Mouse (Mus musculus): ENCODE results near the gene Pds5b. TPM values are rescaled to one million over a fixed set of nuclear protein-coding genes. Genes with fewer than 3 reads are reported as not detected.

The Pds5b gene
- polyA plus RNA-seq, 1 experiment, result 4.7 TPM

Other genes with a start within 250 kb of the Pds5b start
- gene Zar1l, start 155.6 kb upstream of the Pds5b start, polyA plus RNA-seq (2012; fragmentation: generic; extraction: Trizol), result not detected
- 2.1 TPM for gene Brca2, start 151.1 kb upstream of the Pds5b start, polyA plus RNA-seq (2012; fragmentation: generic; extraction: Trizol)
- gene N4bp2l1, start 76.6 kb upstream of the Pds5b start, polyA plus RNA-seq (2012; fragmentation: generic; extraction: Trizol), result 1.4 TPM
- 21.6 TPM for gene N4bp2l2, start 7.6 kb upstream of the Pds5b start, polyA plus RNA-seq (2012; fragmentation: generic; extraction: Trizol)